Mouse (Mus musculus): Measurements from ENCODE around the gene Gm21970. TPM values are rescaled to one million over a fixed set of nuclear protein-coding genes. Genes with fewer than 3 reads are reported as not detected.

Gene Gm21970
- polyA plus RNA-seq, 1 experiment from 2014 or later: not detected

DNA sequence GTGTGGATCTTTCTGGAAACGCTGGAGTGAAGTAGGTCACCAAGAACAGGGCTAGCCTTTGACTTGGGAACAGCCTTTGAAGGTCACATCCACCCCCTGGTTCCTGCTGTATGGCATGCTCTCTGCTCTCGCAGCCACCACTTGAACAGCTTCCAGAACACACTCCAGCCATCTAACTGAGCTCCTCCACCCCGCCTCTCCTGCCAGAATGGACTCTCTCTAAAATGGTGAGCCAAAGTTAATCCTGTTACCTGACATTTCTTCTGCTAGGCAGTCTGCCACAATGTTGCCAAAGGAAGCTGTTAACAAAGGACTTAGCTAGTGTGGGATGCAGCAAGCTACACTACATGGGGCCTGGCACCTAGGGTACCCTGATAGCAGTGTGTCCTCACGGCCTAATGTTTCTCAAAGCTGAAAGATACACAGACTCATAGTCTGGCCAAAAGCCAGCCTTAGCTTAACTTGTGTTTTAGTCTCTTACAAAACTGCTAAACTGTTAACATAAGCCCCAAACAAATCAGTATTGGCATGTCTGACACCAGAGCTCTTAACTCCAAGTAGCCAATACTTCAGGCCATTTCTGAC lies 3.4 kb downstream of the Gm21970 start:
- Histone ChIP-seq H3K9ac (replicated peaks; ENCODE audit: low read depth, low read length) (no peak overlapping the region), H3K27me3 (replicated peaks; ENCODE audit: control insufficient read depth, insufficient read depth, low read length) (no peaks in the 10 kb centered on the region), H3K4me1 (replicated peaks; ENCODE audit: control insufficient read depth, insufficient read depth, low read length) (no peaks in the 10 kb centered on the region), H3K27ac (ENCODE audit: low read length) (no peak overlapping the region), H3K4me2 (ENCODE audit: low read length) (no peak overlapping the region), H3K9me3 (ENCODE audit: control insufficient read depth, low read length) (0 out of 2 replicates have a peak, but pooled peaks cover 2% of the 10 kb centered on the region), H3K4me3 (replicated peaks; ENCODE audit: low read length) (no peak overlapping the region), H3K36me3 (ENCODE audit: control insufficient read depth, insufficient read depth) (peaks cover 15% of the 10 kb centered on the region)
- WGBS: 77% methylated on average over 4 of the region's 4 CpGs
- ATAC-seq: no peak

DNA sequence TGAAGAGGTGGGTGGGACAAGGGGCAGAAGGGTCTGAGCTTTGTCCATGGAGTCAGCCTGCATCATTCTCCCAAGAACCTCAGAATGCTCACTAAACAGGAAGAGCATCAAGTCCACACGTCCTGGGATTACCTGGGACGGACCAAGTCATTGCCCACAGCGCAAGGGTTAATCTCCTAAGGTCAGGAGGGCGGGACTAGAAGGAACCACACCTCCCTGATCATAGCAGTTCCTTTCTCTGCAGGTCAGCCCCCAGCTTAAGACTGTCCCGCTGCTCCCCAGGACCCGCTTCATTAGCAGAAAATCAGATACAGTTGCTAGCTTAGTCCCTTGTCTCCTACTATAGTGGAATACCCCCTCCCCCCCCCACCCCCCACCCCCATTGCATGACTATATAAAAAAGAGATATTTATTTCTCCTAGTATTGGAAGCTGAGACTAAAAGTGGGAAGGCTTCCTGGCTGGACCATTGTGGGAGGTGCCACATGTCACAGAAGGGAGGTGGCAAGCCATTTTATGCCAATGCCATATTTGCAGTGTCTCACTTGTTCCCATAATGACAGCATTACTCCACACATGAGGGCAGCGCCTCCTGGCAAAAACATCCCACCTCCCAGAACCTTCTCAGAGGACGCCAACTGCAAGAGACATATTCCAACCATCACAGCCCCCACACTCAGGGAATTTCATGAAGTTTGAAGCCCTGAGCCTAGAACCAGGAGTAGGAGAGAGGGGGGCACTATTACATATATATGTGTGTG lies 4.3 kb downstream of the Gm21970 start:
- H3K9ac ChIP-seq (replicated peaks; ENCODE audit: low read depth, low read length): no peak overlapping the region
- H3K27me3 ChIP-seq (replicated peaks; ENCODE audit: control insufficient read depth, insufficient read depth, low read length): no peaks in the 10 kb centered on the region
- H3K4me1 ChIP-seq (replicated peaks; ENCODE audit: control insufficient read depth, insufficient read depth, low read length): no peaks in the 10 kb centered on the region
- H3K4me3 ChIP-seq (replicated peaks; ENCODE audit: low read length): no peak overlapping the region
- H3K9me3 ChIP-seq (ENCODE audit: control insufficient read depth, low read length): 0 out of 2 replicates have a peak, but pooled peaks cover 2% of the 10 kb centered on the region
- peaks cover 13% of the 10 kb centered on the region for H3K36me3 ChIP-seq (ENCODE audit: control insufficient read depth, insufficient read depth)
- no peak overlapping the region for H3K27ac ChIP-seq (ENCODE audit: low read length)
- H3K4me2 ChIP-seq (ENCODE audit: low read length): no peak overlapping the region
- 50% methylated on average over 8 of the region's 8 CpGs for WGBS
- ATAC-seq: no peak

DNA sequence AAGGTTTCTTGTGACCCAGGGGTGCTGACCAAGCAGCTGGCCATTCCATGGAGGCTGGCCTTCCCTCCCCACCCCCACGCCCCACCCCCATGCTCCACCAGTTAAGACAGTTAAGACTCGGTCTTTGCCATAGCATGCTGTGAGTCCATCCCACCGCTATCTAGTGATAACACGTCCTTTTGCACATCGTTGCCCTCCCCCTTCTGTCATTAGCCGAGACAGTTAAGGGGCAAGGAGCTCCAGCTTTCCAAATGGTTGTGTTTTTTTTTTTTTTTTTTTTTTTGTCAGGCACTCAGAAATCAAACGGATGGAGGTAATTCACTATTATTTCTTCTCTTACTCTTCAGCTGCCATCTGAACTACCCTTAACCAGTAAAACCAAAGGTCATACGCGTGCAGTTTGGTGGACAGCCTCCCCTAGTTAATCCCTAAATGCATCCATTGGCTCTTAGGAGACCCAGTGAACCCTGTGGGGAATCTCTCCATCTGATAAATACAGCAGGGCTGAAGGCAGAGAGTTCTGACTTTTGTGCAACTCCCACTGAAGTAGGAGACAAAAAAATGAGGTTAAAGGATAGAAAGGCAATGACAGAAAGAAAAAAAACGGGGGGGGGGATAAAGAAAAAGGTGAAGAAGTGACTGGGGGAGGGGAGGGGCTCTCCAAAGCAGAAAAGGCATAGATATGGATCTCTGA lies 5.5 kb downstream of the Gm21970 start:
- Histone ChIP-seq H3K9me3 (ENCODE audit: control insufficient read depth, low read length) (0 out of 2 replicates have a peak, but pooled peaks cover 2% of the 10 kb centered on the region), H3K27ac (ENCODE audit: low read length) (no peak overlapping the region), H3K36me3 (ENCODE audit: control insufficient read depth, insufficient read depth) (peaks cover 10% of the 10 kb centered on the region), H3K4me2 (ENCODE audit: low read length) (no peak overlapping the region), H3K9ac (replicated peaks; ENCODE audit: low read depth, low read length) (no peak overlapping the region), H3K4me1 (replicated peaks; ENCODE audit: control insufficient read depth, insufficient read depth, low read length) (no peaks in the 10 kb centered on the region), H3K4me3 (replicated peaks; ENCODE audit: low read length) (no peak overlapping the region), H3K27me3 (replicated peaks; ENCODE audit: control insufficient read depth, insufficient read depth, low read length) (no peaks in the 10 kb centered on the region)
- no peak for ATAC-seq
- 77% methylated on average over 10 of the region's 10 CpGs for WGBS

DNA sequence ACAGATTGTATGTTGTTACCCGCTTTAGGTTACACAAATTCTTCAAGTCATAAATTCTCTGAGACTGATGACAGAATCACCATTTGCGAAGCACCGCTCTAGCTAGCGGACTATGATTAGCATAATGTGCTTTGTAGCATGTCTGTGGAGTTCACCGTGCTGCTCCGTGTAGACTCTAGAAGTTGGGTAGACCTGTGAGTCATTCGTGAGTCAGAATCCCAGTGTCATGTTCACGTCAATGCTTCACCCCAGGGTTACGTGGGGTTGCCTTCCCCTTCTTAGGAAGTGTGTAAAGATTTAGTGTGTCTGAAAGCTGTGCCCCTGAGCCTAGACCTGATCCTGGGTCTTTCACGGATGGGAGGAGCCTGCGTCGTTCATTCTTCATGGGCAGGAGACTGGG lies 6.5 kb downstream of the Gm21970 start:
- H3K27ac ChIP-seq (ENCODE audit: low read length): no peak overlapping the region
- peaks cover 2% of the 10 kb centered on the region; the same call in 1 of the 2 replicates for H3K36me3 ChIP-seq (ENCODE audit: control insufficient read depth, insufficient read depth)
- no peaks in the 10 kb centered on the region for H3K27me3 ChIP-seq (replicated peaks; ENCODE audit: control insufficient read depth, insufficient read depth, low read length)
- H3K9me3 ChIP-seq (ENCODE audit: control insufficient read depth, low read length): no peaks in the 10 kb centered on the region
- no peak overlapping the region for H3K4me3 ChIP-seq (replicated peaks; ENCODE audit: low read length)
- H3K9ac ChIP-seq (replicated peaks; ENCODE audit: low read depth, low read length): no peak overlapping the region
- no peak for ATAC-seq
- WGBS: 90% methylated on average over 12 of the region's 12 CpGs
- H3K4me1 ChIP-seq (replicated peaks; ENCODE audit: control insufficient read depth, insufficient read depth, low read length): no peaks in the 10 kb centered on the region
- H3K4me2 ChIP-seq (ENCODE audit: low read length): no peak overlapping the region

DNA sequence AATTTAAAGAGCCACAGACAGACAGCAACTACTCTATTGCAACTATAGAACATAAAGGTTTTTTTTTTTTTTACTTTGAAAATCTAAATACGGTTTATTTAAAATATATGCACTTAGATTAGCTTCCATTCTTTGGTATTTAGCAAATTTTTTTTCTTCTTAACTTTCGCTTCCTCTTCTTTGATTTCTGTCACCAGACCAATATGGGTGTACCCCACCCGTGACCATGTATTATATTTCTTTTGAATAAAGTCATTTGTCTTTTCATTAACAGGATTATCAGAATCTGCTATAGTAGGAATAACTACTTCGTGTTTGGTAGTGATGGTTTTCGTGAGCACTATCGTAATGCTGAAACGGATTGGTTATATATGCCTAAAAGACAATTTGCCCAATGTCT lies 7.4 kb downstream of the Gm21970 start:
- H3K9me3 ChIP-seq (ENCODE audit: control insufficient read depth, low read length): no peaks in the 10 kb centered on the region
- 93% methylated on average over 7 of the region's 7 CpGs for WGBS
- H3K4me3 ChIP-seq (replicated peaks; ENCODE audit: low read length): no peak overlapping the region
- ATAC-seq: no peak
- H3K4me2 ChIP-seq (ENCODE audit: low read length): no peak overlapping the region
- peaks cover 4% of the 10 kb centered on the region; the same call in 1 of the 2 replicates for H3K36me3 ChIP-seq (ENCODE audit: control insufficient read depth, insufficient read depth)
- no peaks in the 10 kb centered on the region for H3K4me1 ChIP-seq (replicated peaks; ENCODE audit: control insufficient read depth, insufficient read depth, low read length)
- H3K9ac ChIP-seq (replicated peaks; ENCODE audit: low read depth, low read length): no peak overlapping the region
- no peak overlapping the region for H3K27ac ChIP-seq (ENCODE audit: low read length)
- H3K27me3 ChIP-seq (replicated peaks; ENCODE audit: control insufficient read depth, insufficient read depth, low read length): no peaks in the 10 kb centered on the region

DNA sequence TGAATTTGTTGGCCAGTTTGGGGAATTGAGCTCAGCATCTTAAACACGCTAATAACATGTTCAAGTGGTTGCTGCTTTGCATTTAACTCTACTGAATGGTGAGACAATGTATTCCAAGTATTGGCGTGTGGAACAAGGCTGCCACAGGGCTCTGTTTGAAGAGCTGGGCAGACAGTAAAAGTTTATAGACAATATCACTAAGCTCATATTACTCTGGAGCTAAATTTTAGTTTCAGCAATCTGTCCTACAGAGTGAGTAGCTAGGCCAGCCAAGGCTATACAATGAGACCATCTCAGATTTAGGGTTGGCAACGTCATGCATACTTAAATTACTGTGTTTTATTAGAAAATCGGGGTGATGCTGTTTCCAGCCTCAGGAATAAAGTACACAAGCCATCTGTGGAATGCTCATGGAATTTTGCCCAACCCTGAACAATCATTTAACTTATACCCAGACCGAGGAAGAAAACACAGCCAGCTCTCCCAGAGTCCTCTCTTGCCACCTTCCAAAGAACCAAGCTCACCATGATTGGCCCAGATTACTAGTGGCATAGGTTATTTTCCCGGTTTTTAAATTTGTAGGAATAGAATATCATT lies 10.1 kb downstream of the Gm21970 start:
- peaks cover 5% of the 10 kb centered on the region; the same call in 1 of the 2 replicates for H3K36me3 ChIP-seq (ENCODE audit: control insufficient read depth, insufficient read depth)
- H3K27ac ChIP-seq (ENCODE audit: low read length): no peak overlapping the region
- 79% methylated on average over 6 of the region's 6 CpGs for WGBS
- no peak overlapping the region for H3K4me3 ChIP-seq (replicated peaks; ENCODE audit: low read length)
- H3K4me2 ChIP-seq (ENCODE audit: low read length): no peak overlapping the region
- H3K4me1 ChIP-seq (replicated peaks; ENCODE audit: control insufficient read depth, insufficient read depth, low read length): peaks cover 11% of the 10 kb centered on the region
- H3K27me3 ChIP-seq (replicated peaks; ENCODE audit: control insufficient read depth, insufficient read depth, low read length): no peaks in the 10 kb centered on the region
- no peak for ATAC-seq
- H3K9ac ChIP-seq (replicated peaks; ENCODE audit: low read depth, low read length): no peak overlapping the region
- H3K9me3 ChIP-seq (ENCODE audit: control insufficient read depth, low read length): no peaks in the 10 kb centered on the region

DNA sequence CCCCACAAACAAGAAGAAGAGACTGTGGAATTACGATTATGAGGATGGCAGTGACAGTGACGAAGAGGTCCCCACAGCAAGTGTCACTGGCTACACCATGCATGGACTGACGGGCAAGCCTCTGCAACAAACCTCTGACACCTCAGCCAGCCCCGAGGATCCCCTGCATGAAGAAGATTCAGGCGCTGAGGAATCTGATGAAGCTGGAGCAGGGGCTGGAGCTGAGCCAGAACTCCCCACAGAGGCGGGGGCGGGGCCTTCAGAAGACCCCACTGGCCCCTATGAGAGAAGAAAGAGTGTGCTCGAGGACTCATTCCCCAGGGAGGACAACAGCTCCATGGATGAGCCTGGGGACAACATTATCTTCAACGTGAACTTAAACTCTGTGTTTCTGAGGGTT lies 12.3 kb downstream of the Gm21970 start:
- Histone ChIP-seq H3K36me3 (ENCODE audit: control insufficient read depth, insufficient read depth) (peaks cover 5% of the 10 kb centered on the region; the same call in 1 of the 2 replicates), H3K27ac (ENCODE audit: low read length) (no peak overlapping the region), H3K4me2 (ENCODE audit: low read length) (no peak overlapping the region), H3K4me3 (replicated peaks; ENCODE audit: low read length) (no peak overlapping the region), H3K4me1 (replicated peaks; ENCODE audit: control insufficient read depth, insufficient read depth, low read length) (peaks cover 14% of the 10 kb centered on the region), H3K9me3 (ENCODE audit: control insufficient read depth, low read length) (no peaks in the 10 kb centered on the region), H3K27me3 (replicated peaks; ENCODE audit: control insufficient read depth, insufficient read depth, low read length) (no peaks in the 10 kb centered on the region), H3K9ac (replicated peaks; ENCODE audit: low read depth, low read length) (no peak overlapping the region)
- WGBS: 80% methylated on average over 9 of the region's 9 CpGs
- ATAC-seq: no peak

DNA sequence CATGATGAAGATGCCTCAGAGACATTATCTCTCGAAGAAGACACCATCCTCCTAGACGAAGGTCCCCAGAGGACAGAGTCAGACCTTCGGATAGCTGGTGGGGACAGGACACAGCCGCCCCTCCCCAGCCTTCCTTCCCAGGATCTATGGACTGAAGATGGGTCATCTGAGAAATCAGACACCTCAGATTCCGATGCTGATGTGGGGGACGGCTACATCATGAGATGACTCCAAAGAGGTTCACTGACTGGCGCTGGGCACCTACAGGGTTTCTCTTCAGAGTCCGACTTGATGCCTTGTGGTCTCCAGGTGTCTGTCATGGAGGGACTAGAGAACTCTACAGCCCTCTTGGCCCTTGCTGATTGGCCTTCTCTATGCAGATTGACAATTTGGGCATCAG lies 12.7 kb downstream of the Gm21970 start:
- Histone ChIP-seq H3K36me3 (ENCODE audit: control insufficient read depth, insufficient read depth) (peaks cover 5% of the 10 kb centered on the region; the same call in 1 of the 2 replicates), H3K27me3 (replicated peaks; ENCODE audit: control insufficient read depth, insufficient read depth, low read length) (no peaks in the 10 kb centered on the region), H3K27ac (ENCODE audit: low read length) (no peak overlapping the region), H3K4me2 (ENCODE audit: low read length) (no peak overlapping the region), H3K9me3 (ENCODE audit: control insufficient read depth, low read length) (no peaks in the 10 kb centered on the region), H3K4me1 (replicated peaks; ENCODE audit: control insufficient read depth, insufficient read depth, low read length) (peaks cover 14% of the 10 kb centered on the region), H3K4me3 (replicated peaks; ENCODE audit: low read length) (no peak overlapping the region), H3K9ac (replicated peaks; ENCODE audit: low read depth, low read length) (no peak overlapping the region)
- WGBS: 96% methylated on average over 8 of the region's 8 CpGs
- ATAC-seq: no peak

Data from forebrain, embryonic 16.5 days (tissue).